Mouse (Mus musculus) heart, embryonic 10.5 days (tissue): Measurements from ENCODE around the gene Alyref2. TPM values are rescaled to one million over a fixed set of nuclear protein-coding genes. Genes with fewer than 3 reads are reported as not detected.

Experiments used
- DNase-seq: peaks from one replicate; pipeline ENCODE4 v3.0.0-alpha.2; 2017; ENCODE audit warnings: low spot score
- H3K27ac ChIP-seq: fragments of 300-500 bp; sonication (generic); 2 replicates; pipeline ENCODE4 v1.5.1; 2016; ENCODE audit warnings: mild to moderate bottlenecking
- H3K27me3 ChIP-seq: fragments of 300-500 bp; sonication (generic); 2 replicates; pipeline ENCODE4 v1.6.1; 2016; ENCODE audit warnings: mild to moderate bottlenecking; ENCODE audit not compliant: poor library complexity, insufficient read depth, severe bottlenecking
- H3K36me3 ChIP-seq: fragments of 300-500 bp; sonication (generic); 2 replicates; pipeline ENCODE4 v1.6.1; 2016; ENCODE audit warnings: mild to moderate bottlenecking, moderate library complexity
- H3K4me1 ChIP-seq: fragments of 300-500 bp; sonication (generic); 2 replicates; pipeline ENCODE4 v1.6.1; 2016; ENCODE audit warnings: mild to moderate bottlenecking
- H3K4me3 ChIP-seq: fragments of 300-500 bp; sonication (generic); 2 replicates; pipeline ENCODE4 v1.5.1; 2016; ENCODE audit warnings: mild to moderate bottlenecking, moderate library complexity
- H3K9me3 ChIP-seq: fragments of 300-500 bp; sonication (generic); 2 replicates; pipeline ENCODE4 v1.6.1; 2016; ENCODE audit warnings: mild to moderate bottlenecking, moderate library complexity
- WGBS: fragments of 180-500 bp; shearing (Covaris S2); methylation state at CpG from one replicate; pipeline ENCODE4 v1.1.7; 2016; 5-methylcytosine and 5-hydroxymethylcytosine counted together
- polyA plus RNA-seq: library from polyadenylated mRNA; unstranded; fragments of >200 nt; fragmentation: Nextera tagmentation; extraction: Ambion mirVana; gene quantifications from 2 replicates; pipeline ENCODE4 v1.2.1, GENCODE M21; 2016

Gene Alyref2
- polyA plus RNA-seq, 1 experiment from 2014 or later, result 10.7 TPM

DNA sequence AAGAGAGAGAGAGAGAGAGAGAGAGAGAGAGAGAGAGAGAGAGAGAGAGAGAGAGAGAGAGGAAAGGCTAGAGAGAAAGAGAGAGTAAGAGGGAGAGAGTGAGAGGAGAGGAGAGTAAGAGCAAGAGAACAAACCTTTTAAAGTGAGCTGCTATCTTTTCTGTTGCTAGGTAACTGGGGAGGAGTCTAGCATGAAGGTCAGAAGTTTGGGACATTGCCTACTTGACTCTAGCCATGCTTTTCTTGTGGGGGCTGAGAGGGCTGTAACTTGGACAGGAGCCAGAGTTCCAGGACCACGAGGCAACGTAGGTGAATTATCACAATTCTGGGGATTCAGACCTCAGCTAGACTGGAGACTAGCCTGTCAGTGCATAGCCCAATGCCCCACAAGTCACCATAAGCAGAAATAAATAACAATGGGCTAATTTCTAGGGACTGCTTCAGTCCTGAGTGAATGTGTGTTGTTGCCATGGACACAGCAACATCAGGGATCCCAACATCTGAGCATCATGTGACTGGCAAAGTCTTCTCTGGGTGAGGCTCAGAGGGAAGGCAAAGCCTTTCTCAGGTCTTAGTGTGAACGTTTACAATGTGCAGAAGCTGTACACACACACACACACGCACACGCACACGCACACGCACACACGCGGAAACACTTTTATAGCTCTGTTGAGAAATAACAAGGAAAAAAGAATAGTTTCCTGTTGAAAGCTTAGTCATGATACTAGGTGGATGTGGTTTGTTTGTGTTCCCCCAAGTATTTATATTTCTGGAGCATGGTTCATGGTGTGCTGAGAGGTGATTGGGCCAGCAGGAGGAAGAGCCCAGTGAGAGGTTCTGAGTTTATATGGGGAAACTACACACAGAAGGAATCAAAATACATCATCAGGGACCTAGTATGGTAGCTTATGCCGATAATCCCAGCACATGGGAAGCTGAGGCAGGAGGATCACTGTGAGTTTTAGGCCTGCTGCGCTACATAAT, 50.4 kb downstream of the Alyref2 start:
- H3K27me3 ChIP-seq, result no peaks in the 10 kb centered on the region
- peak overlapping the region; percentile 78 for H3K27ac ChIP-seq
- DNase-seq, result no peak
- 0 out of 2 replicates have a peak overlapping the region, but pooled peaks have one; percentile 12 for H3K4me3 ChIP-seq
- H3K36me3 ChIP-seq, result no peaks in the 10 kb centered on the region
- H3K4me1 ChIP-seq, result peaks cover 9% of the 10 kb centered on the region
- no peaks in the 10 kb centered on the region for H3K9me3 ChIP-seq
- WGBS, result 73% methylated on average over 11 of the region's 11 CpGs

Other genes starting within 250 kb of the Alyref2 start
- 53.3 and 62.4 TPM in 2 replicates for gene B4galt3, start 233.2 kb upstream of the Alyref2 start, polyA plus RNA-seq
- 57.1 and 59.8 TPM in 2 replicates for gene Ppox, start 222.3 kb upstream of the Alyref2 start, polyA plus RNA-seq
- gene Usp21, start 215.5 kb upstream of the Alyref2 start, polyA plus RNA-seq, result 58.5 and 74.8 TPM in 2 replicates
- 86.8 and 92.0 TPM in 2 replicates for gene Ufc1, start 208.5 kb upstream of the Alyref2 start, polyA plus RNA-seq
- gene Dedd, start 174.3 kb upstream of the Alyref2 start, polyA plus RNA-seq, result 40.8 and 43.8 TPM in 2 replicates
- 37.5 and 39.3 TPM in 2 replicates for gene Nit1, start 157.8 kb upstream of the Alyref2 start, polyA plus RNA-seq
- gene Pfdn2, start 157.8 kb upstream of the Alyref2 start, polyA plus RNA-seq, result 109 and 150 TPM in 2 replicates
- gene Klhdc9, start 142.7 kb upstream of the Alyref2 start, polyA plus RNA-seq, result 0.87 and 1.3 TPM in 2 replicates
- gene Nectin4, start 133.4 kb upstream of the Alyref2 start, polyA plus RNA-seq, result 0.38 and 1.3 TPM in 2 replicates
- 0.41 and 0.95 TPM in 2 replicates for gene Arhgap30, start 114.5 kb upstream of the Alyref2 start, polyA plus RNA-seq
- gene Usf1, start 92.2 kb upstream of the Alyref2 start, polyA plus RNA-seq, result 65.2 and 70.9 TPM in 2 replicates
- gene Tstd1, start 84.6 kb upstream of the Alyref2 start, polyA plus RNA-seq, result 2.6 and 4.0 TPM in 2 replicates
- gene F11r, start 65.9 kb upstream of the Alyref2 start, polyA plus RNA-seq, result 76.9 and 78.6 TPM in 2 replicates
- not detected in 2 replicates for gene Itln1, start 31.8 kb downstream of the Alyref2 start, polyA plus RNA-seq
- 0.13 TPM in 1 of 2 replicates, not detected in the other for gene Cd244a, start 55.7 kb downstream of the Alyref2 start, polyA plus RNA-seq
- gene Ly9, start 103.9 kb downstream of the Alyref2 start, polyA plus RNA-seq, result not detected in 2 replicates
- gene Slamf7, start 149.6 kb downstream of the Alyref2 start, polyA plus RNA-seq, result not detected in 2 replicates
- gene Cd48, start 178.5 kb downstream of the Alyref2 start, polyA plus RNA-seq, result 0.25 TPM in 1 of 2 replicates, not detected in the other